Mouse (Mus musculus) lung, postnatal 0 days (tissue): Measurements from ENCODE around the gene Gtf3c5. TPM values are rescaled to one million over a fixed set of nuclear protein-coding genes. Genes with fewer than 3 reads are reported as not detected.

ENCODE experiments used
- ATAC-seq: fragments of 200-750 bp; cut with Nextera tagmentation; 2 replicates; pipeline ENCODE4 v1.8.0; 2017; ENCODE audit warnings: moderate library complexity
- DNase-seq: peaks from one replicate; pipeline ENCODE4 v3.0.0-alpha.2; 2016; ENCODE audit warnings: low spot score
- H3K27ac ChIP-seq: fragments of 300-500 bp; sonication (generic); 2 replicates; pipeline ENCODE4 v1.5.1; 2014; ENCODE audit warnings: antibody characterized with exemption, mild to moderate bottlenecking, low read length, mixed read lengths
- H3K27me3 ChIP-seq: fragments of 300-500 bp; sonication (generic); replicated peaks from 2 replicates; pipeline ENCODE4 v1.6.1; 2014; ENCODE audit warnings: low read length, mixed read lengths; ENCODE audit not compliant: insufficient read depth
- H3K36me3 ChIP-seq: fragments of 300-500 bp; sonication (generic); 2 replicates; pipeline ENCODE4 v1.6.1; 2014; ENCODE audit warnings: low read length, mixed read lengths; ENCODE audit not compliant: insufficient read depth
- H3K4me1 ChIP-seq: fragments of 300-500 bp; sonication (generic); 2 replicates; pipeline ENCODE4 v1.6.1; 2014; ENCODE audit warnings: antibody characterized with exemption, low read depth, low read length, mixed read lengths; ENCODE audit not compliant: insufficient read depth
- H3K4me2 ChIP-seq: fragments of 300-500 bp; sonication (generic); replicated peaks from 2 replicates; pipeline ENCODE4 v1.6.1; 2014; ENCODE audit warnings: low read depth, mild to moderate bottlenecking, low read length, moderate library complexity, mixed read lengths
- H3K4me3 ChIP-seq: fragments of 300-500 bp; sonication (generic); 2 replicates; pipeline ENCODE4 v1.5.1; 2014; ENCODE audit warnings: low read depth, low read length
- H3K9ac ChIP-seq: fragments of 300-500 bp; sonication (generic); replicated peaks from 2 replicates; pipeline ENCODE4 v1.6.1; 2014; ENCODE audit warnings: low read depth, mild to moderate bottlenecking
- H3K9me3 ChIP-seq: fragments of 300-500 bp; sonication (generic); 2 replicates; pipeline ENCODE4 v1.6.1; 2016; ENCODE audit warnings: low read length, mixed read lengths
- CTCF ChIP-seq: IDR thresholded peaks from 2 replicates; pipeline ENCODE4 v1.5.1; 2016; ENCODE audit warnings: antibody characterized with exemption, mild to moderate bottlenecking
- EP300 ChIP-seq: IDR thresholded peaks from 2 replicates; pipeline ENCODE4 v1.6.1; 2016; ENCODE audit warnings: antibody characterized with exemption, mild to moderate bottlenecking, control low read depth
- WGBS: fragments of 180-500 bp; shearing (Covaris S2); extraction: QIAGEN DNeasy Blood & Tissue Kit; methylation state at CpG from one replicate; pipeline ENCODE4 v1.1.7; 2014; 5-methylcytosine and 5-hydroxymethylcytosine counted together
- polyA plus RNA-seq: library from polyadenylated mRNA; unstranded; fragments of >200 nt; fragmentation: Nextera tagmentation; extraction: Ambion mirVana; gene quantifications from 2 replicates; pipeline ENCODE4 v1.2.1, GENCODE M21; 2015

Gtf3c5 gene
- polyA plus RNA-seq, 1 experiment from 2014 or later, result 15.8 TPM

GRCm38 (mm10) chr2:28605789-28606541 is 22.4 kb upstream of the Gtf3c5 start:
- DNase-seq (no peak), ATAC-seq (no peak)
- Histone ChIP-seq H3K4me3 (no peak overlapping the region), H3K9ac (no peak overlapping the region), H3K4me2 (no peak overlapping the region), H3K4me1 (no peaks in the 10 kb centered on the region), H3K36me3 (no peaks in the 10 kb centered on the region), H3K27ac (no peak overlapping the region), H3K9me3 (no peaks in the 10 kb centered on the region), H3K27me3 (no peaks in the 10 kb centered on the region)
- WGBS, result 62% methylated on average over 14 of the region's 14 CpGs
- TF ChIP-seq CTCF (no peak), EP300 (no peak)

- TF ChIP-seq EP300, result no peak
- TF ChIP-seq CTCF, result no peak
- Histone ChIP-seq H3K4me2 (no peak overlapping the region), H3K9me3 (no peaks in the 10 kb centered on the region), H3K4me3 (no peak overlapping the region), H3K27ac (no peak overlapping the region), H3K36me3 (no peaks in the 10 kb centered on the region), H3K4me1 (no peaks in the 10 kb centered on the region), H3K27me3 (no peaks in the 10 kb centered on the region), H3K9ac (no peak overlapping the region)
- no peak for ATAC-seq
- DNase-seq, result no peak
- 83% methylated on average over 5 of the region's 5 CpGs for WGBS
These were observed 20.0 kb upstream of the Gtf3c5 start for GRCm38 (mm10) chr2:28603542-28603941.

GRCm38 (mm10) chr2:28601720-28602590 is 18.4 kb upstream of the Gtf3c5 start:
- H3K27ac ChIP-seq, result no peak overlapping the region
- no peak for DNase-seq
- no peak for ATAC-seq
- H3K9me3 ChIP-seq, result no peaks in the 10 kb centered on the region
- no peaks in the 10 kb centered on the region for H3K36me3 ChIP-seq
- H3K4me1 ChIP-seq, result no peaks in the 10 kb centered on the region
- TF ChIP-seq CTCF (no peak), EP300 (no peak)
- H3K4me3 ChIP-seq, result no peak overlapping the region
- H3K4me2 ChIP-seq, result no peak overlapping the region
- no peaks in the 10 kb centered on the region for H3K27me3 ChIP-seq
- no peak overlapping the region for H3K9ac ChIP-seq
- 39% methylated on average over 12 of the region's 12 CpGs for WGBS

GRCm38 (mm10) chr2:28599569-28599900 is 16.0 kb upstream of the Gtf3c5 start:
- TF ChIP-seq EP300 (no peak), CTCF (no peak)
- Histone ChIP-seq H3K4me3 (no peak overlapping the region), H3K27me3 (no peaks in the 10 kb centered on the region), H3K9me3 (no peaks in the 10 kb centered on the region), H3K4me1 (no peaks in the 10 kb centered on the region), H3K36me3 (no peaks in the 10 kb centered on the region), H3K27ac (no peak overlapping the region), H3K4me2 (no peak overlapping the region), H3K9ac (no peak overlapping the region)
- 62% methylated on average over 6 of the region's 6 CpGs for WGBS
- ATAC-seq (no peak), DNase-seq (no peak)

- Histone ChIP-seq H3K27ac (no peak overlapping the region), H3K9ac (no peak overlapping the region), H3K9me3 (no peaks in the 10 kb centered on the region), H3K4me3 (no peak overlapping the region), H3K27me3 (no peaks in the 10 kb centered on the region), H3K4me2 (no peak overlapping the region), H3K4me1 (no peaks in the 10 kb centered on the region), H3K36me3 (no peaks in the 10 kb centered on the region)
- DNase-seq (no peak), ATAC-seq (no peak)
- no peak for TF ChIP-seq CTCF
- TF ChIP-seq EP300, result no peak
- WGBS, result 46% methylated on average over 12 of the region's 12 CpGs
These were observed 15.4 kb upstream of the Gtf3c5 start for GRCm38 (mm10) chr2:28598692-28599568.
